Mouse (Mus musculus): ENCODE measurements around the gene Egfr. TPM values are rescaled to one million over a fixed set of nuclear protein-coding genes. Genes with fewer than 3 reads are reported as not detected.

Egfr gene
- polyA plus RNA-seq, 1 experiment from 2014 or later = 1.3 TPM

Other genes with a start within 250 kb of the Egfr start
- 29.9 and 35.1 TPM in 2 replicates for gene Sec61g, start 243.7 kb upstream of the Egfr start, polyA plus RNA-seq (2015; fragmentation: Nextera tagmentation; extraction: Ambion mirVana)
- gene Fbxo48, start 199.2 kb downstream of the Egfr start, polyA plus RNA-seq (2015; fragmentation: Nextera tagmentation; extraction: Ambion mirVana) = 1.5 and 1.9 TPM in 2 replicates